Mouse (Mus musculus) E14TG2a.4 (cell line): ENCODE data around the gene 2510002D24Rik.
A peak's percentile ranks its signal among the peaks of the same experiment; 100 is the strongest.

Experiments used
- H3K27me3 ChIP-seq: 2 replicates; pipeline ENCODE4 v1.6.1; 2014; ENCODE audit warnings: low read length, control low read depth; ENCODE audit not compliant: insufficient read depth
- H3K36me3 ChIP-seq: 2 replicates; pipeline ENCODE4 v1.6.1; 2014; ENCODE audit warnings: low read length, control low read depth; ENCODE audit not compliant: insufficient read depth
- H3K4me1 ChIP-seq: replicated peaks from 2 replicates; pipeline ENCODE4 v1.6.1; 2014; ENCODE audit warnings: low read depth, low read length, control low read depth
- H3K4me3 ChIP-seq: replicated peaks from 2 replicates; pipeline ENCODE4 v1.5.1; 2014; ENCODE audit warnings: mild to moderate bottlenecking, low read length
- H3K9me3 ChIP-seq: 2 replicates; pipeline ENCODE4 v1.6.1; 2014; ENCODE audit warnings: low read length, control low read depth
- CTCF ChIP-seq: conservative IDR thresholded peaks from 2 replicates; pipeline ENCODE4 v1.5.1; 2014; ENCODE audit warnings: low read length
- NANOG ChIP-seq: IDR thresholded peaks from 2 replicates; pipeline ENCODE4 v1.6.1; 2014; ENCODE audit warnings: borderline replicate concordance, low read length, mixed read lengths
- POU5F1 ChIP-seq: IDR thresholded peaks from 2 replicates; pipeline ENCODE4 v1.6.1; 2014; ENCODE audit warnings: low read length, borderline replicate concordance

2510002D24Rik gene

DNA sequence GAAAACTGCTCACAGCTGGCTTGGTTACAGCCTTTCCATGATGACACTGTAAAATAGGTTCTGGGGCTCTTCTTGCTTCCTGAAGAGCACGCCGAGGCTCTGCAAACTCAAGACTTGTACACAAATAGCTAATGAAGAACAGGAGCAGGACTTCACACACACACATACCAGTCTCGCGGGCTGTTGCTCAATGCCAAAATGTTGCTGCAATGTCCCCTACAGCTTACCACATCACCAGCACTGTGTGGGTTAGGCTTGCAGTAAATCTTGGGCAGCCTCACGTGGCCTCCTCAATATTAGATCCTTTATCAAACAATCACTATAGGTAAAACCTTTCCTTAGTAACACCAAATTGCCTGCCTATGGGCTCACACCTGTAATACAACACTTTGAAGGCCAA is 27.4 kb upstream of the 2510002D24Rik start:
- Histone ChIP-seq H3K4me3 (no peak overlapping the region), H3K36me3 (peaks cover 60% of the 10 kb centered on the region), H3K9me3 (no peaks in the 10 kb centered on the region), H3K4me1 (peaks cover 29% of the 10 kb centered on the region), H3K27me3 (no peaks in the 10 kb centered on the region)
- TF ChIP-seq CTCF (no peak), NANOG (no peak), POU5F1 (no peak)

DNA sequence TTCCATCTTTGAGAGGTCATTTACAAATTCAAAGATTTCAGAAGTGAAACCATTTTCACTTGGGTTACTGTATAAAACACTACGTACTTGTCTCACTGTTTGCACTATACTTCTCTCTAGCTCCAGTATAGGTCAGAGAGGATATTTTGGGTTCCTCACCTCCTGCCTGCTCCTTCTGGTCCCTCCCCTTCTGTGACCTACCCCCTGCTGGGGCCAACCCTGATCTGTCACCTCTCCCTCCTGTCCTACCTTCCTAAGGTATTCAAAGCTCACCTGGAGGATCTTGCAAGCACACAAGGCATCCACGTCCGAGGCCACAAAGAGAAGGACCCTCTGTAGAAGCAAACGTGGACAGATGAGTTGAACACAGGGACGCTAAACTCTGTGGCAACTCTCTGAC is 25.3 kb upstream of the 2510002D24Rik start:
- H3K36me3 ChIP-seq, result peaks cover 63% of the 10 kb centered on the region
- no peaks in the 10 kb centered on the region for H3K9me3 ChIP-seq
- no peaks in the 10 kb centered on the region for H3K27me3 ChIP-seq
- H3K4me1 ChIP-seq, result peaks cover 25% of the 10 kb centered on the region
- TF ChIP-seq CTCF, result no peak
- no peak for TF ChIP-seq NANOG
- TF ChIP-seq POU5F1, result no peak
- H3K4me3 ChIP-seq, result peak overlapping the region; percentile 95

DNA sequence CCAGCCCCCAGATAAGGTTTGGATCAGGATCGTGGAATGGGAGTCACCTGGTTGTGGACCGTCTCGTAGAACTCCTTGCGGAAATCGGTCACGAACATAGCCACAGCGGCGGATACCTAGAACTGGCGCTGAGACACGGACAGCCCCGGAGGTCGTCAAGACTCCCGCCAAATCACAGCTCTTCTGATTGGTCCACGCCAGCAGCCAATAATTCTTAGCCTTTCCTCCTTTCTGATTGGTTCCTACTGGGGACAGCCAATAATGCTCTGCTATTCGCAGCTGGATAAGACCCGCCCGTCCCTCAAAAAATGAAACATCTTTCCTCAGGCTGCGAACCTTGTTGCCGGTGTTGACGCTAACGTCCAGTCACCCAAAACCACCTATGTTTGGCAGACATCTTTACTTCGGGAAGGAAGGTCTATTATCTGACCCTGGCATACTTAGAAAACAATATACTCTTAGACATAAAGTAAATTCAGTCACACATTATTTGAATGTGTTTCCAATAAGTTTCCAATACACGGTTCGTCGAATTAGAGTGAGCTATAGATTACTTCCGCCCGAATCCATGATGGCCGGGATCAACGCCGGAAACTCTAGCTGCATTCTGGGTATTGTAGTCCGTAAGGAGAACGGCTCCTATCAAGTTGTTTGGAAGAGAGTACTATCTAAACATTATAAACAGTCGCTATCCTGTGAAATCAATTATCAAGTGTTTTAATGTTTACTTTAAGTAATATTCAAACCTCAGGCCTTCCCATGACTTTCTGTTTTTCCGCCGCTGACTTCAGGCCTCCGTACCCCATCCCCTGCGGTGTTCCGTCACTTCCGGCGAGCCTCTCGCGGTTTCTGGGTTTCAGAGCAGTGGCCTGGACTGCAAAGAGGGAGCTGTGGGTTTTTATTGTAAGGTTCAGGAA is 24.7 kb upstream of the 2510002D24Rik start, which contains the start of the genes Ufd1 and Cdc45:
Gene Ufd1 (plus strand): TSS at position 312 of the 917 bp plus-strand sequence.
Gene Cdc45 (minus strand): TSS at position 520 of the 917 bp plus-strand sequence.
- Histone ChIP-seq H3K9me3 (no peaks in the 10 kb centered on the region), H3K4me3 (peak within 1 kb of the TSS; percentile 95), H3K4me1 (peaks cover 25% of the 10 kb centered on the region), H3K36me3 (peaks cover 63% of the 10 kb centered on the region), H3K27me3 (no peaks in the 10 kb centered on the region)
- TF ChIP-seq CTCF, result no peak
- no peak for TF ChIP-seq POU5F1
- TF ChIP-seq NANOG, result peak; percentile 3; the same call in 1 of the 2 replicates

DNA sequence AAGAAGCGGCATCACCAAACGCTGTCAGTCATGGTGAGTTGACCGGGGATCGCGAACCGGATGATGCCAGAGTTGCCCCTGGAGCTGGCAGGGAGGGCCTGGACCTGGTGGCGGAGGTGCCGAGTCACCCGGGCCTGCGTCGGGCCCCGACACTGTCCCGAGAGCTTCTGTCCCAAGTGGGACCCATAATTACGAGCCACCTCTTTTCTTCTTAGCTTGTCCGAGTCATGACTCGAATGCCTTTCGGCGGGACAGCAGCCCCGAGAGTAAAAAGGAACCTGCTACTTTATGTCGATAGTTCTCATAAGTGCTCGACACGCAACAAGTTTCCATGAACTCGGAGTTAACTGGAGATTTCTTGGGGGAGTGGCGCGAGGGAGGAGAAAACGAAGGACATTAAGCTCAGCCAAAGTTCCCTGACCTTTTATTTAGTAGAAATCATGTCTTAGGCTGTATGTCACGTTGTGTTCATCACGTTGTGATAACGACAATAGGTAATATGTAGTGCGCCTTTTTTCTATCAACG is 23.9 kb upstream of the 2510002D24Rik start:
- TF ChIP-seq NANOG, result no peak
- Histone ChIP-seq H3K4me3 (peak overlapping the region; percentile 95), H3K36me3 (peaks cover 63% of the 10 kb centered on the region), H3K27me3 (no peaks in the 10 kb centered on the region), H3K4me1 (peaks cover 25% of the 10 kb centered on the region), H3K9me3 (no peaks in the 10 kb centered on the region)

DNA sequence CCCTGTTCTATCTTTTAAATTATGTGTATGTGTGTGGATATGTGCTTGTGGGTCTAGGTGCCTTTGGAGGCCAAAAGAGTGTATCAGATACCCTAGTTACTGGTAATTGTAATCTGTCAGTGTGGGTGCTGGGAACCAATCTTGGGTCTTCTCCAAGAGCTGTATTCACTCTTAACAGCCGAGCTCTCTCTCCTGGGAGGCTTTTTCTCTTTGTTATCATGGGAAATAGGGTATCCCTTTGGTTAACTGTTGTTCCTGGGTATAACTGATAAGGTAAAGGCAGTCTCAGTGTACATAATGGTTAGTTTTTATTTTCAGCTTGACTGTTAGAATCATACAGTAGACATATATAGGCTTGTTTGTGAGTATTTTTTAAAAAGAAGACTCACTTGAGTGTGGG is 14.0 kb upstream of the 2510002D24Rik start:
- Histone ChIP-seq H3K4me3 (no peak overlapping the region), H3K4me1 (peaks cover 18% of the 10 kb centered on the region), H3K27me3 (no peaks in the 10 kb centered on the region), H3K36me3 (peaks cover 99% of the 10 kb centered on the region), H3K9me3 (no peaks in the 10 kb centered on the region)
- no peak for TF ChIP-seq POU5F1
- no peak for TF ChIP-seq NANOG
- no peak for TF ChIP-seq CTCF

DNA sequence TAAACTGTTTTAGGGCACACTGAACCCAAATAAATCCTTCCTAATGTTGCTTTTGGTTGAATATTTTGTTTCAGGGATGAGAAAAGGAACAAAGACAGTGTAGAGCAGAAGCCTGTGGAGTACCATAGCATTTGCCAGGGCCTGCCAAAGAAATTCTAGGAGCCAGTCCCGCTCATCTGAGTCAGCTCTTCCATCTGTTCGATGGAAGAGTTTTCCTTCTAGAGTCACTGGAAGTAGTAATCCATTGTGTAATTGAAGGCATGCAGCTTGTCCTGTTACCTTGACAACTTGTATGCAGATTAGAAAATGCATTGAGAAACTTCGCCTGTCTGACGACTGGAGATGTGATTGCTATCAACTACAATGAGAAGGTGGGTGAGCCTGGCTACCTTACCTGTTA is 13.5 kb upstream of the 2510002D24Rik start:
- Histone ChIP-seq H3K27me3 (no peaks in the 10 kb centered on the region), H3K9me3 (no peaks in the 10 kb centered on the region), H3K4me1 (peaks cover 18% of the 10 kb centered on the region), H3K36me3 (peaks cover 99% of the 10 kb centered on the region), H3K4me3 (no peak overlapping the region)
- no peak for TF ChIP-seq POU5F1
- TF ChIP-seq NANOG, result no peak
- no peak for TF ChIP-seq CTCF

DNA sequence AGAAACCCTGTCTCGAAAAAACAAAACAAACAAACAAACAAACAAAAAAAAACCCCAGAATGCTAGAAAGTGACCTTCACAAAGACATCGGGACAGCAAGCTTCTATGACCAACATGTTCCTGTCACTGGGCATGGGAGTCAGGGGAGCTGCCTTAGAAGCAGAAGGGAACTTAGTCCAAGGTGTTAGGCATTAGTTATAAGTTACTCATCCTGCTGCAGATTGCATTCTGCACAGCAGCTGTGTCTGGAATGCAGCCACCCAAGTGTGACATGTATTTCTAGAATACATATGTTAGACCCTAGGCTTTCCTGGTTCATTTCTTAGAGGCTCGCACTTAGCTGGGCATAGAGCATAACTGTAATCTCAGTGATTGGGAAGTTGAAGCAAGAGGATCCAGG is 7.7 kb upstream of the 2510002D24Rik start:
- peaks cover 99% of the 10 kb centered on the region for H3K36me3 ChIP-seq
- H3K9me3 ChIP-seq, result no peaks in the 10 kb centered on the region
- H3K27me3 ChIP-seq, result no peaks in the 10 kb centered on the region
- H3K4me3 ChIP-seq, result no peak overlapping the region
- no peak for TF ChIP-seq CTCF
- H3K4me1 ChIP-seq, result no peaks in the 10 kb centered on the region

DNA sequence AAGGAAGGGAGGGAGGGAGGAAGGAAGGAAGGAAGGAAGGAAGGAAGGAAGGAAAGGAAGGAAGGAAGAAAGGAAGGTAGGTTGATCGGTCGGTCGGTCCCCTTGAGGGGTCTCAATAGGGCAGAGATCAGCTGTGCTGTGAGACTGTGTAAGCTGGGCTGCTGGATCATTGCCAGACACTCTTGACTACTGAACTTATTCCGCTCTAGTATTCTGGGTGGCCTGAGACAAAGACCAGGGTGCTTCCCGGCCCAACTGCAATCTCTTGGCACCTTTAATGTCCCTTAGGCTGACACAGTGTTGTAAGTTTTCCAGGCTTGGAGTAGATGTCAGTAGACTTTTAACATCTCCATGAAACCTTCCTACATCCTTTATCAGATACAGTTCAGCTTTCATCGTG is 7.3 kb upstream of the 2510002D24Rik start:
- Histone ChIP-seq H3K4me3 (no peak overlapping the region), H3K27me3 (no peaks in the 10 kb centered on the region), H3K36me3 (peaks cover 99% of the 10 kb centered on the region), H3K9me3 (no peaks in the 10 kb centered on the region), H3K4me1 (no peaks in the 10 kb centered on the region)
- no peak for TF ChIP-seq CTCF
- no peak for TF ChIP-seq NANOG
- no peak for TF ChIP-seq POU5F1

DNA sequence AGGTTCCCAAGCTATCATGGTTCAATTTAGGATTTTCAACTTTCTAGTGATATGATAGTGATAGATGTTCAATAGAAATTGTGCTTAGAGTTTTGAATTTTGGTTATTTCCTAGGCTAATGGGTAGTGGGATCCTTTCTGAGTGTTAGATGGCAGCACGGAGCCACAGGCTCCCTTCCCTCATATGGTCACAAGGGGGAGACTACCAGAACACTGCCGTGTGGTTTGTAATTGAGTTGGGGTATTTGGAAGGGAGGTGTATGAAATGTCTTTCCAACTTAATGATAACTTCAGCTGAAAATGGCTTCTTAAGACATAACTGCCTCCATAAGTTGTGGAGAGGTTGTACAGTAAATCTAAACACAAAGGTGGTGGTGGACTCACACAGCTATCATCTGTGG is 2.9 kb upstream of the 2510002D24Rik start:
- no peaks in the 10 kb centered on the region for H3K27me3 ChIP-seq
- H3K36me3 ChIP-seq, result peaks cover 74% of the 10 kb centered on the region
- no peak overlapping the region for H3K4me3 ChIP-seq
- TF ChIP-seq POU5F1, result no peak
- peak; percentile 22; the same call in 1 of the 2 replicates for TF ChIP-seq CTCF
- peaks cover 20% of the 10 kb centered on the region for H3K4me1 ChIP-seq
- no peaks in the 10 kb centered on the region for H3K9me3 ChIP-seq
